Mouse (Mus musculus): ENCODE results near the gene Panx3.

Gene Panx3

DNA sequence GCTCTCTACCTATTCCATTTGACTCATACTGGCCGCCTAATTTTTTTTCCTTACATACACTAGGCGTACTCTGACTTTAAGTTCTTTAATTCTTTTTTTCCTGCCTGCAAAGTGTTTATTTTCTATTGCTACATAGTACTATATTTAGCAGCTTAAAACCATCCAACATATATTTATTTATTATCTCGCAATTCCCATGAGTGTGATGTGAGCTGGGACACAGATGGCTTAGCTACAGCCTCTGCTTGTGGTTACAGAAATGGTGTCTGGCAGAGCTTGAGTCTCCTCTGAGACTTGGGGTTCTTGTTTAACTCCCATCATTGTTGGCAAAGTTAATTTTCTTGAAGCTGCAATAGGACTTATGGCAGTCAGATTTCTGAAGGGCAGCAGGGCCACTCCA lies 30.3 kb downstream of the Panx3 start:
- ChIA-PET POLR2A (interaction anchor here in 2 of 4 experiments (0.6 to 1.1 kb wide), 3 partner anchors 11 to 227 kb away, joined by 3 to 4 read pairs (median 4); no protein-coding TSS in a partner anchor), CTCF (interaction anchor here in 2 of 4 experiments (0.6 kb wide), 2 partner anchors 25 to 706 kb away, joined by 3 to 5 read pairs; no protein-coding TSS in a partner anchor)

DNA sequence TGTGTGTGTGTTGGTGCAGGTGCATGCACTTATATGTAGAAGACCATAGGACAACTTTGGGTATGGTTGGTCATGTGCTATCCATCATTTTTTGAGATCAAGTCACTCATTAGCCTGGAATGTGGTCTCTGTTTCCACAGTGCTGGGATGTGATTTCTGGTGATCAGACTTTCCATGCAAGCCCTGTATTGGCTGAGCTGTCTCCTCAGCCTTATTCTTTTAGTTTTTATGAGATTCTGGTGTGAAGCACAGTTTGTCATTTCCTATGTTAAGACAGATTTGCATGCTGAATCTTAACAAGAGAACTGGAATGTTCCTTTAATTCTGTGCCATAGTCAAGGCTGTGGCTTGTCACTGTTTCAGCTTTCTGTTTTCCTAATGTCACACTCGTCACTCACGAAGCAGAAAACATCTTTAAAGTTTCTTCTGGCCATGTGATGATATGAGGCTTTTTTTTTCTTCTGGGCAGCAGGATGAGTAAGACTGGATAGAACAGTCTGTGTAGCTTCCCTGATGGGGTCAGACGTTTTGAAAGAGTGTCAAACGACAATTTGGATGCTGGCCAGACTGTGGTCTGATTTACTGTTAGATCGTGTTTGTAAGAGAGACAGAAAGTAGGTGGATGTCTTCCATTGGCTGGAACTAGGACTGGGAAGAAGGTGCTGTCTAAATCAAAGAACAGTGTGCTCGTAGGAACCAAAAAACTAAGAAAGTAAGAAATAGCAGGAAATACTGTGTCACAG lies 32.1 kb downstream of the Panx3 start:
- ChIA-PET CTCF (interaction anchor here in 3 of 4 experiments (1.0 to 2.4 kb wide), 10 partner anchors 17 to 216 kb away, joined by 3 to 18 read pairs (median 5); partner anchors contain the start of gene Tbrg1 (in 1 of the 3)), POLR2A (interaction anchor here in 1 of 4 experiments (1.0 to 1.6 kb wide), 2 partner anchors 11 to 20 kb away, joined by 3 to 4 read pairs; partner anchors contain the start of gene Tbrg1)

DNA sequence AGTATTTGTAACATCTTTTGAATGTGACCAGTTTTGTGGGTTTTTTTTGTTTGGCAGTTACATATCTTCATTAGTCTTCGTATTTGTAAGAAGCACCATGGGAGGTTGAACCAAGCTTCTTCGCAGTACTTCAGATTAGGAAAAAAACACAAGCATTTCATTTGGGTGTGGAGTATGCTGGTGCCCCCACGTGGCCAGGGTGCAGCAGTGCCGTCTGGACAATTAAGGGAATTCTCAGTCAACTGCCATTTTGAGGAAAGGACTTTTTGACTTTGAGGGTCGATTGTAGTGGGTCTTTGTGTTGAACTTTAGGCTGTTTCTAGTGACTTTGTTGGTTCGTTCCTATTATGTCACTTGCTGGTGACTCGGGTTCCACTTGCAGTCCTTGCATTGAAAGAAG lies 32.7 kb downstream of the Panx3 start:
- ChIA-PET CTCF (interaction anchor here (0.5 to 2.4 kb wide), 18 partner anchors 11 to 457 kb away, joined by 3 to 18 read pairs (median 4); partner anchors contain the start of gene Tbrg1 (in 1 of the 4)), POLR2A (interaction anchor here in 1 of 4 experiments (1.0 to 1.6 kb wide), 2 partner anchors 10 to 21 kb away, joined by 3 to 4 read pairs; partner anchors contain the start of gene Tbrg1)

DNA sequence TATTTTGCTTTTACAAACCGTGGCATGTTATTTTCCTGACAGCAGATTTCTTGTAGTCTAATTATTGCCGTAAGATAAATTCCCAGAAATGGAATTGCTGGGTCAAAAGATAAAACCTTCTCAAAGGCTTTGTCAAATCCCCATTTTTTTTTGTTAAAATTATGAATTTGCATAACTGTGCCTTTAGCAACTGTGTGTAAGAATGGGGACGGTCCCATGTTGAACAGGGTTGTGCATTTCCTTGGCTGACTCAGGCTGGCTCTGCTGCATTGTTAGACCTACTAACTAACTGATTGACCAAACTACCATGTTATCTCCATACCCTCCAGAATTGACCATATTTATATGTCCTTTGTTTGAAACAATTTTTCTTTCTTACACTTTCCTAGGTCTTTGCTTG lies 34.8 kb downstream of the Panx3 start:
- ChIA-PET CTCF (interaction anchor here in 1 of 4 experiments (1.0 kb wide), 1 partner anchor 227 kb away, joined by 3 read pairs; no protein-coding TSS in a partner anchor), POLR2A (no interaction called here)

DNA sequence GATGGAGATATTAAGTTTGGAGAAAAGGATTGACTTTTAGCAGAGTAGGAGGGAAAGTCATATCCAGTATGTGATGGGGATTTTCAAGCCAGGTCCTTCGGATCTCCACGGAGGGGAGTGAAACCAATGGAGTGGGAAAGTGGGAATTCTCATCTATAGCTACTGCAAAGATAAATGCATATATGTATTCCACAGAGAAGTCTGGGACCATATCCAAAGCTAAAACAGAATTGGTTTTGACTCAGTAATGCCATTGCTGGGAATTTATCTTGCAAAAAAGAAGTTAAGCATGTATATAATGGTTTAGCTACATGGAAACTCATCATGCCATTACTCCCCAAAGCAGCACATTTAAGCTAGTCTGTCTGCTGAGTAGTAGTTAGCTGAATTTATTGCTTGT lies 36.7 kb downstream of the Panx3 start:
- ChIA-PET POLR2A (interaction anchor here in 1 of 4 experiments (0.6 kb wide), 1 partner anchor 8 kb away, joined by 6 read pairs; no protein-coding TSS in a partner anchor), CTCF (interaction anchor here in 1 of 4 experiments (0.6 kb wide), 1 partner anchor 199 kb away, joined by 7 read pairs; no protein-coding TSS in a partner anchor)

DNA sequence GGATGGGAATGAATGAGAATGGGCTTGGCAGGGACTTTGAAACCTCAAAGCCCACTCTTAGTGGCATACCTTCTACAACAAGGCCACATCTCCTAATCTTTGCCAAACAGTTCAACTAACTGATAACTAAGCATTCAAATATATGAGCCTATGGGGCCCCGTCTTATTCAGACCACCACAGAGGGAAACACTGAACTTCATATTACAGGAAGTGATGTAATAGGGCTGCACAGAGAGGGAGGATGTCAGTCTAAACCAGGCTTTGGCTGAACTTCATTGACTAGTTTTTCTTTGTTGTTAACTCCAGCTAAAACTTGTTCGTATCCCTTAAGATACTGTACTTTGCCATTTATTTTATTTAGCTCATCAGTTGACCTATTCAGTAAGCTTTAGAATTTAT lies 39.1 kb downstream of the Panx3 start:
- ChIA-PET CTCF (interaction anchor here in 1 of 4 experiments (0.8 kb wide), 1 partner anchor 589 kb away, joined by 3 read pairs; no protein-coding TSS in a partner anchor), POLR2A (interaction anchor here in 1 of 4 experiments (1.4 kb wide), 1 partner anchor 22 kb away, joined by 4 read pairs; no protein-coding TSS in a partner anchor)

DNA sequence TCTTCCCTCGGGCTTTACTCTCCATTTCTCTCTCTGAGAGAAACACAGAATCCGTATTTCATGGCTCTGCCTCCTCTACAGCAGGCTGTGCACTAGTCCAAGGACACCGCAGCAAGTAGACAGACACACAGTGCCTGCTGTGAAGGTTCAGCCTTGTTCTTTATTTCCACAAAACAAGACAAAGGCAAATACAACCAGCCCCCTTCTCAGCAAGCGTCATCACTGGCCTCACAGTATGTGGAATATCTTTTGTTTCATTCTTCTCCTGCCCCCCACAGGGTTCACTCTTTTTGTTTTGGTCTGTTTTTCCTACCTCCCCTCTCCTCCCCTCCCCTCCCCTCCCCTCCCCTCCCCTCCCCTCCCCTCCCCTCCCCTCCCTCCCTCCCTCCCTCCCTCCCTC lies 40.5 kb downstream of the Panx3 start:
- POLR2A ChIA-PET: no interaction called here
- CTCF ChIA-PET: no interaction called here

DNA sequence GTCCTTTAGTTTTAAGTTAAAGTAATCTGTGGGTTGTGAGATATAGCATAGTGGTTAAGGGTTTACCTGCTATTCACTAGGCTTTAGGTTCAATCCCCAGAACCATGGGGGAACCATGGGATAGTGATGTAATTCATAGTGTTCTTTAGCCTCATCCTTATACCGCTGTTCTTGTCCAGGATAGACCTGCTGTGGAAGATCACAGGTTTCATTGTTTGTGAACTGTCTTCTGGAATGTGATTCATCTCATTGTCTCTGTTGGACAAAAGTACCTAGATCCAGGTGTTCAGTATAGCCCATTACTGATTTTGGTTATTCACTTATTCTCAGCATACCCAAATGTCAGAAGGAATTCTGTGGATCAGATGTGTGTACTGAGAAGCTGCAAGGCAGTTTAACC lies 41.8 kb downstream of the Panx3 start:
- ChIA-PET POLR2A (no interaction called here), CTCF (interaction anchor here in 1 of 4 experiments (0.8 kb wide), 1 partner anchor 164 kb away, joined by 3 read pairs; no protein-coding TSS in a partner anchor)

DNA sequence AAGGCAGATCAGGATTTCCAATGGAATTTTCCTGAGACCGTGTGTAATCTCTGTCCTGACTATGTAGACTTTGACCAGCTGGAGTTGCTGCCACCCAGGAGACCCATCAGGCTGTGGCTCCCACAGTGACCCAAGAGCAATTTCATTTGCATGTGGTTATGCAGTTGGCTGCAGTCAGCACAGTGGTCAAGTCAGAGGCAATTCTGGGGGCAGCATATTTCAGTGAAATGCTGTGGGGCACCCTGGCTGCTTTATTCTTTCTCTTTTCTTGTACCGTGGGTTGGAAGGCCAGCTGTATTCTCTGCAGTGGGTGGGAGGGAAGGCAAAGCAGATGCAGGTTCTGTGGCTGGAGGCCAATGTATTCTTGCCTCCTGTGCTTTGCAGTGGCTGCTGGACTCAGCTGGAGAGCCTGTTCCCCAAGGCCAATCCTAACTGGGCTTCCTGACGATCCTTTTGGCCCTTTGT lies 42.9 kb downstream of the Panx3 start:
- CTCF ChIA-PET: interaction anchor here in 2 of 4 experiments (0.9 to 1.8 kb wide), 2 partner anchors 163 to 205 kb away, joined by 3 to 4 read pairs; no protein-coding TSS in a partner anchor

DNA sequence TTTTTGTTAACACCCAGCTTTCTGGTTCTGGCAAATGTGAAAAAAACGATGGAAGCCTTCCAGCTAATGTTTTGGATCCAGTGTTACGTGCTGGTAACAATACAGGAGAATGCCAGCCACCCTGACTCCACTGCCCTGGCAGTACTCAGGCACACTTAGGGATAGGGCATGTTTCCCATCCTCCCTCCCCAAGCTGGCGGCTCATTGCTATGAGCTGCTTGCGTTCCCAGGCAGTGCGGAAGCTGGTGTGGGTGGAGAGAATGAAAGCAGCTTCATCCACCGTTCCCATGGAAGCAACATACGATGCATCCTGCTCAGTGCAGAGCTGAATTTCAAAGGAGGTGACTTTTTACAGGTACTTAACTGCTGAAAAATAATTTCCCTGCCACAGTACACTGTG lies 43.4 kb downstream of the Panx3 start:
- ChIA-PET POLR2A (interaction anchor here in 1 of 4 experiments (0.9 to 1.5 kb wide), 4 partner anchors 10 to 193 kb away, joined by 3 to 6 read pairs (median 4); partner anchors contain the start of gene Robo3), CTCF (interaction anchor here in 2 of 4 experiments (0.9 to 1.8 kb wide), 2 partner anchors 163 to 205 kb away, joined by 3 to 4 read pairs; no protein-coding TSS in a partner anchor)

More for the DNA sequence above, 42.9 kb downstream of the Panx3 start:
- POLR2A ChIA-PET: interaction anchor here in 1 of 4 experiments (0.9 to 1.5 kb wide), 4 partner anchors 10 to 193 kb away, joined by 3 to 6 read pairs (median 4); partner anchors contain the start of gene Robo3

DNA sequence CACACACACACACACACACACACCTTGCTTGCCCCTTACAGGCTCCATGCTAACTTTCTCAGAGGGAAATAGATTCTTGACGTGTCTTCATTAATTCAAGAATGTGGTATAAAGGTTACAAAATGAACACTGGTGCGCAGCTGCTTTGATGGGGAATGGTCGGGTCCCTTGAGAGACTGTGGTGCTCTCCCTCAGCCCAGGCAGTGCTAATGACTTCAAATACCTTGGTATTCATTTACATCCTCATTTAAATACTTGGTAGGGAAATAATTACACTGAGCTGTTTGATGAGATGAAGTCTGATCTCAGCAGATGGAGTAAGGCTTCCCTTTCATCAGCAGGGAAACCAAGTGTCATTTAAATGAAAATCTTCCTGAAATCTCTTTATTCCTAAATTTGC lies 43.9 kb downstream of the Panx3 start:
- CTCF ChIA-PET: interaction anchor here in 2 of 4 experiments (0.9 to 1.8 kb wide), 2 partner anchors 162 to 204 kb away, joined by 3 to 4 read pairs; no protein-coding TSS in a partner anchor

DNA sequence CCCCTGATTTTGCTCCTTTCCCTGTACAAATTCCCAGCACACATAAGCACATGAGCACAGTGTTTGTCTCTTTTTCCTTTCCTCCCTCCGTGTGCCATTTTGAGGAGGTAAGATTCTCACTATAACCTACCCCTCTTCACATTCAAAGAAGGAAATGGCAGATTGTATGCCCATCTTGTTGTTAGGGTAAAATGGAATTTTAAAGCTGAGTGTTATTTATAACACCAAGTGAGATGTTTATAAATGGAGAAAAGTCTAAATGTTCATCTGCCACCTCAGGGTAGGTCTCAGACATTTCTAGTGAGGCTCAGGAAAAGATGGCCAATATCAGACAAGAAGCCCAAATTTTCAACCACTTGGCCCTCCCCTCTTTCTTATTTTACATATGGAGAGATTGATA lies 44.5 kb downstream of the Panx3 start:
- ChIA-PET CTCF (no interaction called here), POLR2A (interaction anchor here in 2 of 4 experiments (0.8 to 1.5 kb wide), 3 partner anchors 8 to 17 kb away, joined by 3 to 6 read pairs (median 6); no protein-coding TSS in a partner anchor)

More for the DNA sequence above, 43.9 kb downstream of the Panx3 start:
- POLR2A ChIA-PET: interaction anchor here in 1 of 4 experiments (0.8 to 1.2 kb wide), 3 partner anchors 11 to 16 kb away, joined by 3 to 6 read pairs (median 3); no protein-coding TSS in a partner anchor

DNA sequence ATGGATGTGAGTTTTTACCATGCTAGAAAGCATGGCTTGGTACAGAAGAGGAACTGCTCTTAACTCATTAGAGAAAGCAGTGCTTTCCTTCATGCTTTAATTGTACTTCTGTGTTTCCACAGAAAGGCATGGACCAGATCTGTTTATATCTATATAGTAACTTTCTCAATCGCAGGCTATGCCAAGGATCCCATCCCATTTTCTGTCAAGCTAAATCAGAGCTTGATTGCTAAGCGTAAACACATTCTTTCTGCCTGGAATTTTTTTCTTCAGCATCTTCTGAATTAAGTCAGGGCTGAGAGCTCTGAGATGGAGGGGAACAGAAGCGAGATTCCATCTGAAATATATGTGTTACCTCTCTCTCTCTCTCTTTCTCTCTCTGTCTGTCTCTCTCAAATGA lies 45.1 kb downstream of the Panx3 start:
- ChIA-PET CTCF (no interaction called here), POLR2A (interaction anchor here in 2 of 4 experiments (0.8 to 1.5 kb wide), 2 partner anchors 9 kb away, joined by 6 read pairs; no protein-coding TSS in a partner anchor)

DNA sequence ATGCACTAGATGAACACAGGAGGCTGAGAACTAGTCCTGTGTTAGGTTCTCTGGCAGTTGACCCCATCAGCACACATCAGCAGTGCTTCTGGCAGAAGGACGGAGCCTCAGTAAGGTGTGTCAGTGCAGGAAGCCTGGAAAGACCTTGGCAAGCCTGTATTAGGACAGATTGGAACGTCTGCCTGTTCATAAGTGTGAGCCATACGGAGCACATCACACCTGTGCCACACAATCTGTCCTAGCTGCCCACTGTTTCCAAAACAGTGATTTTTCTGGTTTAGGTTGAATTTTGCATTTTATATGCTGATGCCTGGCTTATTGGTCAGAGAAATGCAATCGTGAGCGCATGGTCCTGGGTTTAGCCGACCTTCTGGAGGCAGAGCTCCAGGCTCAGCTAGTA lies 47.7 kb downstream of the Panx3 start:
- POLR2A ChIA-PET: interaction anchor here in 1 of 4 experiments (0.6 kb wide), 1 partner anchor 21 kb away, joined by 3 read pairs; no protein-coding TSS in a partner anchor

DNA sequence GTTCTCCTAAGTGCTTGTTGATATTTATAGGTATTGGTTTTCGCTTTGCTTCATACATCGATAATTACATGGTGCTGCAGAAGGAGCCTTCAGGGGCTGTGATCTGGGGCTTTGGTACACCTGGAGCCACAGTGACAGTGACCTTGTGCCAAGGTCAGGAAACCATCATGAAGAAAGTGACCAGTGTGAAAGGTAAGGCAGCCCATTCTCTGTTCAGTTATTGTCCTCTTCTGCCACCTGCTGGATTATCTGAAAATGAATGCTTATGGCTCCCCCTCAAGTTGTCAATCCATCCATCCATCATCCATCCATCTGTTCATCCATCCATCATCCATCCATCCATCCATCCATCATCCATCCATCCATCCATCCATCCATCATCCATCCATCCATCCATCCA lies 52.3 kb downstream of the Panx3 start:
- ChIA-PET CTCF (interaction anchor here in 1 of 4 experiments (0.6 to 2.2 kb wide), 2 partner anchors 85 to 154 kb away, joined by 3 to 10 read pairs; no protein-coding TSS in a partner anchor), POLR2A (no interaction called here)

More for the DNA sequence above, 47.7 kb downstream of the Panx3 start:
- CTCF ChIA-PET: interaction anchor here in 1 of 4 experiments (1.1 to 2.3 kb wide), 2 partner anchors 15 to 158 kb away, joined by 3 to 5 read pairs; no protein-coding TSS in a partner anchor

DNA sequence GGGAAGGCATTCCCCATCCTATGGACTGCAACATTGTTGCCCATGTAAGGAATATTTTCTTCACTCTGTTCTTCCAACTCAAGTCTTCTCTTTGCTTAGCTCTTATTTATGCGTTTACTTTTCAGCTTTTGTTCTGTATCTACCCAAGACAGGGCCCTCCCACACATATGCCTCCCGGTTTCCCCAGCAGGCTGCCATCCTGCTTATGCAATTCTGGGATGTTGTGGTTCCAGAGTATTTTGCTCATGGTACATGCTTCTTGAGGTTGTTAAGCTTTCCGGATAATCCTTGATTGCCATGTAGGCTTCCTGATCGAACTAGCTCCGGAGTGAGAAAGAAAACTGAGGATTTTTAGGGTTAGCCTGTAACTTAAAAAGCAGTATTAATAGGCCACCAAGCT lies 53.8 kb downstream of the Panx3 start:
- ChIA-PET CTCF (interaction anchor here in 3 of 4 experiments (0.5 to 4.2 kb wide), 9 partner anchors 152 to 432 kb away, joined by 3 to 23 read pairs (median 5); no protein-coding TSS in a partner anchor), POLR2A (interaction anchor here in 2 of 4 experiments (1.0 to 2.4 kb wide), 8 partner anchors 9 to 267 kb away, joined by 3 to 7 read pairs (median 4); partner anchors contain the start of genes Ccdc15 (in 1 of the 2) and Tbrg1 (in 1 of the 2))

DNA sequence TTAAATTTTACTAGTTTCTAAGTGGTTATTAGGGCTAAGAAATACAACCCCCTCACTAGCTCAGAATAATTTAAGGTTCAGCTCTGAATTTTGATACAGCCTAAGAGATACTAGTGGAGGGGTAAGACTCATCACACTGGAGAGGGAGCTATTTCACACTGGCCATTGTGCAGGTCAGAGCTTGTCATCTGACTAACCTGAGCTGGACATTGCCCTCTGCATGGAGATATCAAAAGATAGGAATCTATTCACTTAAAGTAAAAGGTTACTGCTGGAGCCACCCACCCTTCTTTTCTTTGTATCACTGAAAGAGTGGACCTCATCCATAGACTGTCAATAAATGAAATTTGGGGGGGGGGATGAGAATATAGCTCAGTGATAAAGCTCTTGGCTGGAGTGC lies 54.7 kb downstream of the Panx3 start:
- POLR2A ChIA-PET: interaction anchor here in 3 of 4 experiments (0.5 to 2.4 kb wide), 17 partner anchors 9 to 266 kb away, joined by 3 to 8 read pairs (median 4); partner anchors contain the start of genes Ccdc15 (in 1 of the 3), Msantd2 (in 1 of the 3), Nrgn (in 1 of the 3) and Tbrg1 (in 1 of the 3)
- CTCF ChIA-PET: interaction anchor here in 2 of 4 experiments (0.7 to 4.2 kb wide), 10 partner anchors 69 to 224 kb away, joined by 3 to 23 read pairs (median 4); no protein-coding TSS in a partner anchor

DNA sequence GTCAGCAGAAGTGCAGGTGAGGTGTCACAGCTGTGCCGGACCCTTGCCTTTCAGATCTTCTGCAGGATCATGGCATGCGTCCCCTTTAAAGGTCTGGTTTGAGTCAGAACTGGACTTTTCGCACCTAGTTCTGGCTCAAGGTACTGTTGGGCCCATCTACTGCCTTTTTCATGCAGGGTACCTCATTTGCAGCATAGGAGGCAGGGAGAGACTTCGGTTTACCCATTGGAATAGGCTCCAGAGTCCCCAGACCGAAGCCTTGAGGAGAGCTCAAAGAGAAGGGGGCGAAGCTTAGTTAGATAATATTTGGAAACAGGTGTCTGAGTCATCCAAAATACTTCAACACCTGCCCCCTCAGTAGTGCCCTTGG lies 55.1 kb downstream of the Panx3 start:
- POLR2A ChIA-PET: interaction anchor here in 3 of 4 experiments (0.6 to 2.4 kb wide), 21 partner anchors 10 to 563 kb away, joined by 3 to 8 read pairs (median 4); partner anchors contain the start of genes Tbrg1 (in 2 of the 3), Msantd2 (in 1 of the 3), Nrgn (in 1 of the 3) and Vsig2 (in 1 of the 3)
- CTCF ChIA-PET: interaction anchor here in 2 of 4 experiments (0.6 to 4.2 kb wide), 8 partner anchors 69 to 223 kb away, joined by 3 to 23 read pairs (median 3); no protein-coding TSS in a partner anchor
